Mouse (Mus musculus) kidney, adult 2 months (tissue): ENCODE results near the gene Vezt.

Experiments used
- CTCF ChIP-seq: fragments of 200-500 bp; conservative IDR thresholded peaks from 2 replicates; pipeline ENCODE4 v1.5.1; 2011; ENCODE audit warnings: low read depth, mild to moderate bottlenecking, control low read depth, low read length, moderate library complexity, mixed read lengths; ENCODE audit not compliant: insufficient read depth, insufficient read length
- POLR2A ChIP-seq: fragments of 200-500 bp; IDR thresholded peaks from one replicate; pipeline ENCODE4 v1.6.1; 2011; ENCODE audit warnings: low read depth, low read length, control low read depth

DNA sequence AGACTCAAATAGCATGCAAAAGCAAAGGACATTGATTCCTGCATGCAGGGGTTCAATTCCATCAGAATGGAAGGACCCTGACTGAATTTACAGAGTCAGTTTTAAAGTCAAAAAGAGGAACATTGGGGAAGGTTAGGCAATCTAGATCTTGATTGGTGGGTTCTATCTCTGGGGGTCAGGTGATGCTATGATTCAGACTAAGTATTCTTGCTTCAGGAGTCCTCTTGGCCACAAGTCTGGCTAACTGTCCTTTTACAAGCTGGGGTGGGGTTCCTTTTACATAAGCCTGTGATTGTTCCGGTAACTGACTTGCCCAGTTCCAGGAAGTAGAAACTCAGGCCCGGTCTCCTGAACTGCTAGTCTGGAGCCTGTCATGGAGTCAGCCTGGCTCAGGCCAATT lies 85.7 kb downstream of the Vezt start:
- TF ChIP-seq CTCF (no peak), POLR2A (no peak)
